Mouse (Mus musculus) liver, embryonic 14.5 days (tissue): ENCODE data around the gene Spopl.

Source experiments
- CTCF ChIP-seq: IDR thresholded peaks from 2 replicates; pipeline ENCODE4 v1.5.1; 2016; ENCODE audit warnings: antibody characterized with exemption, low read depth, control low read depth
- EP300 ChIP-seq: IDR thresholded peaks from 2 replicates; pipeline ENCODE4 v1.6.1; 2016; ENCODE audit warnings: antibody characterized with exemption, low read depth

DNA sequence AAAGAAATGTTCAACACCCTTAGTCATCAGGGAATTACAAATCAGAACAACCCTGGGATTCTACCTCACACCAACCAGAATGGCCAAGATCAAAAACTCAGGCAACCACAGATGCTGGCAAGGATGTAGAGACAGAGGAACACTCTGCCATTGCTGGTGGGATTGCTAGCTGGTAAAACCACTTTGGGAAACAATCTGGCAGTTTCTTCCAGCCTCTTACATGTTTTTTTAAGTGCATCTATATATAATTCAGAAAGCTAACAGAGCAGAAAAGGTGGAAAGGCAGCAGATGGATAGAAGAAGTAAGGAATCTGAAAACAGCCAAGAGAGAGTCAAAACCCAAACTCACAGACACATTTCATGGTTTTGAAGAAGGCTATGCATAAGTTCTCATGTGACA, 33.5 kb upstream of the Spopl start:
- TF ChIP-seq EP300, result no peak
- TF ChIP-seq CTCF, result no peak
